Mouse (Mus musculus) lung, embryonic 16.5 days (tissue): ENCODE measurements at regions not wholly inside any gene's neighbourhood (a gene's known extent, or its start where the extent isn't known, plus 50 kb on each side); places are given as distances from the start of the nearest gene placed in this dataset.

ENCODE experiments used
- ATAC-seq: fragments of 200-750 bp; cut with Nextera tagmentation; 2 replicates; pipeline ENCODE4 v1.8.0; 2017; ENCODE audit warnings: low read depth, mild to moderate bottlenecking, moderate library complexity
- H3K27ac ChIP-seq: fragments of 300-500 bp; sonication (generic); 2 replicates; pipeline ENCODE4 v1.5.1; 2014; ENCODE audit warnings: mild to moderate bottlenecking, control low read depth, low read length
- H3K27me3 ChIP-seq: fragments of 300-500 bp; sonication (generic); 2 replicates; pipeline ENCODE4 v1.6.1; 2014; ENCODE audit warnings: low read depth, low read length, mixed read lengths; ENCODE audit not compliant: control insufficient read depth, insufficient read depth
- H3K36me3 ChIP-seq: fragments of 300-500 bp; sonication (generic); 2 replicates; pipeline ENCODE4 v1.6.1; 2014; ENCODE audit warnings: low read length; ENCODE audit not compliant: control insufficient read depth, insufficient read depth
- H3K4me1 ChIP-seq: fragments of 300-500 bp; sonication (generic); replicated peaks from 2 replicates; pipeline ENCODE4 v1.6.1; 2014; ENCODE audit warnings: low read length, mixed read lengths; ENCODE audit not compliant: control insufficient read depth, insufficient read depth
- H3K4me2 ChIP-seq: fragments of 300-500 bp; sonication (generic); 2 replicates; pipeline ENCODE4 v1.6.1; 2014; ENCODE audit warnings: low read depth, low read length, control low read depth
- H3K4me3 ChIP-seq: fragments of 300-500 bp; sonication (generic); 2 replicates; pipeline ENCODE4 v1.5.1; 2014; ENCODE audit warnings: mild to moderate bottlenecking, low read length, control low read depth
- H3K9ac ChIP-seq: fragments of 300-500 bp; sonication (generic); 2 replicates; pipeline ENCODE4 v1.6.1; 2014; ENCODE audit warnings: low read length, control low read depth
- H3K9me3 ChIP-seq: fragments of 300-500 bp; sonication (generic); 2 replicates; pipeline ENCODE4 v1.6.1; 2016; ENCODE audit warnings: low read length; ENCODE audit not compliant: control insufficient read depth
- WGBS: fragments of 180-500 bp; shearing (Covaris S2); extraction: QIAGEN DNeasy Blood & Tissue Kit; methylation state at CpG from one replicate; pipeline ENCODE4 v1.1.7; 2014; 5-methylcytosine and 5-hydroxymethylcytosine counted together

DNA sequence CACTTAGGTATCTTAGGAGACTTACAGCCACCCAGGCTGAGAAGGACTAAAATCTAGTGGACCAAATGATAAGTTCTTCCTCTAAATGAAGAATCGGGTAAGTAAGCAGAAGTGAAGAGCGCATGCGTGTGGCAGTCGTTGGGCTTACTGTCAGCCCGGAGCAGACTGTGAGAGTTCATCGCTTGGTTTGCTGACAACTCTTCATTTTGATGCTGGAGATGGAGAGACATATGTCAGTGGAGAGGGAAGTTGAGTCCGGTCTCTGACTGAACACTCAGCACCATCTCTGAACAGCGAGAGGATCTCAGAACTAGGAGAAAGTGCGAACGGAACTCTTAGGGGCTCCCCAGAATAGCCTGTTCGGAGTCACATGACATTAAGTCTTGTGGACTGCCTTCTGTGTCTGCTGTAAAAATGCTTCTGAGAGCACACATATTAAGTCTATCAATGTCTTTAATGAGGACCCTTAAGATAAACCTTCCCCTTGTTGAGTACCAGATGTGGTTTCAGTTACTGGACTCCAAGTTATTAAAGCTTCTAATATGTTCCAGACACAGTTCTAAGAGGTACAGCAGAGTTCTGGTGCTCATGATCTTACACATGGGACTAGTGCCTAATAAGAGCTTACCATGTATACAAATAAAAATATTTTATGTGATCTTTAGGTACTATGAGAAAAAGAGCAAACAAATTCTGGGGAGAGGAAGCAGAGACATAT, 108.7 kb upstream of the Teddm2 start:
- H3K4me2 ChIP-seq, result no peak overlapping the region
- no peak overlapping the region for H3K27ac ChIP-seq
- H3K9ac ChIP-seq, result no peak overlapping the region
- 84% methylated on average over 11 of the region's 11 CpGs for WGBS
- no peak overlapping the region for H3K4me3 ChIP-seq
- H3K27me3 ChIP-seq, result no peaks in the 10 kb centered on the region
- no peaks in the 10 kb centered on the region for H3K9me3 ChIP-seq
- no peaks in the 10 kb centered on the region for H3K4me1 ChIP-seq
- no peaks in the 10 kb centered on the region for H3K36me3 ChIP-seq
- ATAC-seq, result no peak

DNA sequence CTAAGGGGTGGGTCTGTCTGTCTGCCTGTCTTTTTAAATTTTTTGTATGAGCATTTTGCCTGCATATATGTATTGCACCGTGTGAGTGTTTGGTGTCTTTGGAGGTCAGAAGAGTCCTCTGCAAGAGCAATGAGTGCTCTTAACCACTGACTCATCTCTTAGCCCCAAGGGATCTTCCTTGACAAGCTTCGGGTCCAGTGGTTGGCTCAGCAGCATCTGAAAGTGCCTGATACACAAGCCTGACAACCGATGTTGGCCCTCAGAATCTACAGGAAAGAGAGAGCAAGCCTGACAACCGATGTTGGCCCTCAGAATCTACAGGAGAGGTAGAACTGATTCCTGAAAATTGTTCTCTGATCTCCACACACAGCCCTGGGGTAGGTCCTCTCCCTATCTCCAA, 110.7 kb upstream of the Teddm2 start:
- WGBS, result 67% methylated on average over 4 of the region's 4 CpGs
- ATAC-seq, result no peak

DNA sequence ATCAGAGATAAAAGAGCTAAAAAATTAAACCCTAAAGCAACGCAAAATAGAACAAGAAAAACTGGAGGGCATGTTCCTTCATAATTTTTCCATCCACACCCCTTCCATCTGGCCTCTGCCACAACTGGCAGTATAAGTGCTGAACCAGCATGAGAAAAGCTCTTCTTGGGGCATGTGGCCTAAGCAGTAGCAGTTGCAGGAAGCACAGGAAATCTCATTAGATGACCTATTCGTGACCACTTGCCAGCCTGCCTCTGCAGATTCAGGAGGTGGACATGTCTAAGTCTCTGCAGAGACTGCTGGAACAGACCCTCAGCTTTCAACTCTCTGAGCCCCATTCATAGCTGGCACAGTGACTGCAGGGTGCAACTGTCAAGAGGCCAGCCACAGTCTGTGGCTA, 116.5 kb upstream of the Teddm2 start:
- Histone ChIP-seq H3K9ac (no peak overlapping the region), H3K4me1 (no peaks in the 10 kb centered on the region), H3K27me3 (no peaks in the 10 kb centered on the region), H3K4me3 (no peak overlapping the region), H3K27ac (no peak overlapping the region), H3K9me3 (no peaks in the 10 kb centered on the region), H3K4me2 (no peak overlapping the region), H3K36me3 (no peaks in the 10 kb centered on the region)
- 48% methylated on average over 2 of the region's 2 CpGs for WGBS
- ATAC-seq, result no peak

More for the DNA sequence above, 110.7 kb upstream of the Teddm2 start:
- Histone ChIP-seq H3K4me3 (no peak overlapping the region), H3K36me3 (no peaks in the 10 kb centered on the region), H3K9me3 (no peaks in the 10 kb centered on the region), H3K4me2 (no peak overlapping the region), H3K4me1 (no peaks in the 10 kb centered on the region), H3K9ac (no peak overlapping the region), H3K27ac (no peak overlapping the region), H3K27me3 (no peaks in the 10 kb centered on the region)

DNA sequence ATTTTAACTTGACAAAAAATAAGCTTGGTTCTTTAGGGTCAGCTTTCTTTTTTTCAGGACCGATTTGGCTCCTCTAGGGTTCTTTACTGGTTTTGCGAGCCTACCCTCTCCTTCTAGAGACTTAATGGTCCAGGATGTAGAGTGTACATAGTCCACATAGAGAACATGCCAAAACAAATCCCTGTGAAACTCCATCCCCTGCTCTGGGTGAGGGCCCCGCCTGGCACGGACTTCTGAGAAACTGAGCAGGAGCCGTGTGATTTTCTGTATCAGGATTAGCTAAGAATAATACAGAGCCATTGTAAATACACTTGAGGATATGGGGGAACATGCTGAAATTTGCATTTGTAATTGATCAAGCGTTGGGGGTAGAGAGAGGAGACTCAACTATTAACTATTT, 118.2 kb upstream of the Teddm2 start:
- Histone ChIP-seq H3K4me2 (no peak overlapping the region), H3K4me1 (no peaks in the 10 kb centered on the region), H3K27me3 (no peaks in the 10 kb centered on the region), H3K9ac (no peak overlapping the region), H3K9me3 (no peaks in the 10 kb centered on the region), H3K36me3 (no peaks in the 10 kb centered on the region), H3K27ac (no peak overlapping the region), H3K4me3 (no peak overlapping the region)
- ATAC-seq, result no peak
- WGBS, result 70% methylated on average over 6 of the region's 6 CpGs

DNA sequence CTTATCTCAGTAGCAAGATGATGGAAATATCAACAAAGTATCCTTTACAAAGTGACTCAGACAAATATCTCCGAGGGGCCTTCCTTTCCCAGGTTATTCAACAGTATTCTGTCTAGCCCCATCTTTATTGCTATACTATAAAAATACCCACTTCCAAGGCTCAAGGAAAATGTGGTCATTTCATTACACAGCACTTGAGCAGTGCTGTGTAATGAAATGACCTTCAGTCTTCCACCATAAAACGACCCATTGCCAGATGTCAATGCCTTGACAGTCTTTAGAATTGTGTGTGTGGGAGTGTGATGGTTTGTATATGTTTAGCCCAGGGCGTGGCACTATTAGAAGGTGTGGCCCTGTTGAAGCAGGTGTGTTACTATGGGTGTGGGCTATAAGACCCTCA, 124.3 kb upstream of the Teddm2 start:
- Histone ChIP-seq H3K4me2 (no peak overlapping the region), H3K27me3 (no peaks in the 10 kb centered on the region), H3K9me3 (no peaks in the 10 kb centered on the region), H3K27ac (no peak overlapping the region), H3K4me1 (no peaks in the 10 kb centered on the region), H3K4me3 (no peak overlapping the region), H3K36me3 (no peaks in the 10 kb centered on the region), H3K9ac (no peak overlapping the region)
- 69% methylated on average over 3 of the region's 3 CpGs for WGBS
- ATAC-seq, result no peak

DNA sequence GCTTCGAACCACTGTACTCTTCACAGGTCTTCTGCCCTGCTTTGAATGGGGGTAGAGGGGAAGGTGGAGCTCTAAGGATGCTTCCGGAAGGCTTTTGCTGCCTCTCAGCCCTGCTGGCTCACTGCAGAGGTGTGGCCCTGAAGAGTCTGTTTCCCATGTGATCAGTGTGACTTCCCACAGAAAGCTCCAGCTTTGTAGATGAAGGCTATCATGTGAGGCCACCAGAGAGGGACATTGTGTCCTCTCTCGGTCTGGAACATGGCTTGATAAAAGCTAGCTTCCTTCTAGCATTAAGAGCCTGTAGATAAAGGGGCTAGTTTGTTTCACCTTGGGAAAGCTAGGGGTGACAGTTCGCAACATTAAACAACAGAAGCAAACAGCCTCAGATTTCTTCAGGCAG, 127.3 kb upstream of the Teddm2 start:
- ATAC-seq, result no peak
- H3K9ac ChIP-seq, result no peak overlapping the region
- H3K4me1 ChIP-seq, result no peaks in the 10 kb centered on the region
- no peak overlapping the region for H3K27ac ChIP-seq
- H3K4me2 ChIP-seq, result no peak overlapping the region
- H3K27me3 ChIP-seq, result no peaks in the 10 kb centered on the region
- H3K4me3 ChIP-seq, result no peak overlapping the region
- 73% methylated on average over 4 of the region's 4 CpGs for WGBS
- no peaks in the 10 kb centered on the region for H3K9me3 ChIP-seq
- H3K36me3 ChIP-seq, result no peaks in the 10 kb centered on the region

DNA sequence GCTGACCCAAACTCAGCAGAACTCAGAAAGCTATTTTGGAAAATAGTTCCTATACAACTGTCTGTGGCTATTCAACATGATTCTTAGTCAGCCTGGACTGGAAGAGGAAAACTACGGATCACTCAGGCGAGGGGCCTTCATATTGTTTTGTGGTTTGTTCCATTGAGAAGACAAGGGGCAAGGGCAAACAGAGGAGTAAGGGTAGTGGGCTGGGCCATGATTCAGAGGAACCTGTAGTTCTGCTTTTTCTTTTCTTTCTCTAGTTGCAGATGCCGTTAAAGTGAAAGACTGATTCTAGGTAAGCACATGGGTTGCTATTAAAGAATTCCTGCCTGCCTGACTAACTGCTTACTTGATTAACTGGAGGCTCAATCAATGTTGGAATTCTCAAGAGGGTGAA, 129.8 kb upstream of the Teddm2 start:
- no peak for ATAC-seq
- no peaks in the 10 kb centered on the region for H3K27me3 ChIP-seq
- H3K9me3 ChIP-seq, result no peaks in the 10 kb centered on the region
- peaks cover 9% of the 10 kb centered on the region for H3K4me1 ChIP-seq
- H3K4me3 ChIP-seq, result no peak overlapping the region
- no peak overlapping the region for H3K4me2 ChIP-seq
- 69% methylated on average over 3 of the region's 3 CpGs for WGBS
- no peak overlapping the region for H3K27ac ChIP-seq
- H3K9ac ChIP-seq, result no peak overlapping the region
- no peaks in the 10 kb centered on the region for H3K36me3 ChIP-seq

DNA sequence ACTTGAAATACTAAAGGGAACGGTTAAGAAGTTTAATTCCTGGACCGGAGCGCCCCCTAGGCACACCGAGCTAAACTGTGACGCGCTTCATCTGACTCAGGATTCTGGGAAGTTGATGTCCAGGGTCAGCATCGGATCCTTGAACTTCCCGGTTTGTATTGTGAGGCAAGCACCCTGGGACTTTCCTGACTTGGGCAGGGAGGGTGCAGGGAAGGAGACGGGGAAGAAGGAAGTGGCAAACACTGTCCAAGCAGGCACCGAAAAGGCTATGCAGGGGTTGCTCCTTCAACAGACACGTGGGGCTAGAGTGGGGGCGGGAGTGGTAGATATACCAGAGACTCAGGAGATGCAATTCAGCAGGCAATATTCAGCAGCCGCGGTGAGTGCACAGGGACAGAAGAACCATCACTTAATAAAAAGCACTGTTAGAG, 132.7 kb upstream of the Teddm2 start:
- H3K4me3 ChIP-seq, result no peak overlapping the region
- 14% methylated on average over 14 of the region's 14 CpGs for WGBS

DNA sequence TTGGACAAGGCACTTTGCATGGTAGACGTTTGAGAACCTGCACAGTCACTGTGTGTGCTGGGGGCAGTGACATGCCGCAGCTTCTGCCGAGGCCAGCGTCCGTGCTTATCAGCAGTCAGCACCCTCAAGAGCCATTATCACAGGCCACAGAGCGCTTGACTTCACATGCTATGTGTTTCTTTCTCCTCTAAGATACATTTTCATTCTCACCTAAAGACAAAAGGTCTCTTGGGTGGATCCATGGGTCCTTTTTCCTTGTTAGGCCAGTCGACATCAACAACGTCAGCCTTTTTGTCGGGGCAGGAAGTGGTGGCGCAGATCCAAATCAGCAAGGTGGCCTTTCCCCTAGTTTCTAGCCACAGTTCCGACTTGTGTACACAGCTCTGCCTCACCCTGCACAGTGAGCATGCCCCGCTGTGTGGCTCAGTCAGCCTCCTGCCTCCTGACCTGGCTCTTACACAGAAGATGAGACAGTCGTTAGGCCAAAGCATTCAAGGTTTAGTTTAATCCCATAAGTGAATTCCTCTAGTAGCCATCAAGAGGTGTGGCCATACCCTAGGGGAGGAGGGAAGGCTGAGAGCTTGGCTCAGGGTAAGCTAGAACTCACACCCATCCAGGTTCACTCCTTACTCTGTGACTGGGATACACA, 134.1 kb upstream of the Teddm2 start:
- peak; percentile 84 for ATAC-seq
- H3K27ac ChIP-seq, result peak overlapping the region; percentile 39; the same call in 1 of the 2 replicates
- no peaks in the 10 kb centered on the region for H3K9me3 ChIP-seq
- WGBS, result 29% methylated on average over 13 of the region's 13 CpGs
- no peaks in the 10 kb centered on the region for H3K27me3 ChIP-seq
- H3K4me3 ChIP-seq, result no peak overlapping the region
- H3K4me1 ChIP-seq, result peaks cover 9% of the 10 kb centered on the region
- 0 out of 2 replicates have a peak overlapping the region, but pooled peaks have one; percentile 16 for H3K4me2 ChIP-seq
- H3K9ac ChIP-seq, result 0 out of 2 replicates have a peak overlapping the region, but pooled peaks have one; percentile 20
- no peaks in the 10 kb centered on the region for H3K36me3 ChIP-seq

More for the DNA sequence above, 132.7 kb upstream of the Teddm2 start:
- Histone ChIP-seq H3K27me3 (no peaks in the 10 kb centered on the region), H3K4me1 (peaks cover 9% of the 10 kb centered on the region), H3K9me3 (no peaks in the 10 kb centered on the region), H3K27ac (no peak overlapping the region), H3K9ac (no peak overlapping the region), H3K4me2 (peak overlapping the region; percentile 43), H3K36me3 (no peaks in the 10 kb centered on the region)
- peak; percentile 48 for ATAC-seq
